Mouse (Mus musculus) stomach, embryonic 16.5 days (tissue): ENCODE measurements around the gene Acsm3. TPM values are rescaled to one million over a fixed set of nuclear protein-coding genes. Genes with fewer than 3 reads are reported as not detected.

Experiments
- ATAC-seq: fragments of 200-750 bp; cut with Nextera tagmentation; 2 replicates; pipeline ENCODE4 v1.8.0; 2017; ENCODE audit warnings: moderate number of reproducible peaks, moderate TSS enrichment; ENCODE audit not compliant: insufficient read depth, low FRiP score
- H3K27ac ChIP-seq: fragments of 300-500 bp; sonication (generic); 2 replicates; pipeline ENCODE4 v1.5.1; 2014; ENCODE audit warnings: low read length
- H3K27me3 ChIP-seq: fragments of 300-500 bp; sonication (generic); 2 replicates; pipeline ENCODE4 v1.6.1; 2014; ENCODE audit warnings: low read length, control low read depth, mixed read lengths; ENCODE audit not compliant: control insufficient read depth, insufficient read depth
- H3K36me3 ChIP-seq: fragments of 300-500 bp; sonication (generic); 2 replicates; pipeline ENCODE4 v1.6.1; 2014; ENCODE audit warnings: low read length; ENCODE audit not compliant: control insufficient read depth, insufficient read depth
- H3K4me1 ChIP-seq: fragments of 300-500 bp; sonication (generic); 2 replicates; pipeline ENCODE4 v1.6.1; 2014; ENCODE audit warnings: low read length, control low read depth, mixed read lengths; ENCODE audit not compliant: control insufficient read depth, insufficient read depth
- H3K4me2 ChIP-seq: fragments of 300-500 bp; sonication (generic); 2 replicates; pipeline ENCODE4 v1.6.1; 2014; ENCODE audit warnings: low read depth, low read length, mixed read lengths
- H3K4me3 ChIP-seq: fragments of 300-500 bp; sonication (generic); replicated peaks from 2 replicates; pipeline ENCODE4 v1.5.1; 2014; ENCODE audit warnings: mild to moderate bottlenecking, low read length
- H3K9ac ChIP-seq: fragments of 300-500 bp; sonication (generic); 2 replicates; pipeline ENCODE4 v1.6.1; 2014; ENCODE audit warnings: low read length
- H3K9me3 ChIP-seq: fragments of 300-500 bp; sonication (generic); replicated peaks from 2 replicates; pipeline ENCODE4 v1.6.1; 2016; ENCODE audit warnings: low read length, control low read depth; ENCODE audit not compliant: control insufficient read depth
- WGBS: fragments of 180-500 bp; shearing (Covaris S2); extraction: QIAGEN DNeasy Blood & Tissue Kit; methylation state at CpG from one replicate; pipeline ENCODE4 v1.1.7; 2014; 5-methylcytosine and 5-hydroxymethylcytosine counted together
- polyA plus RNA-seq: library from polyadenylated mRNA; unstranded; fragments of >200 nt; fragmentation: Nextera tagmentation; extraction: Ambion mirVana; gene quantifications from 2 replicates; pipeline ENCODE4 v1.2.1, GENCODE M21; 2015

Gene Acsm3
- polyA plus RNA-seq, 1 experiment from 2014 or later, result 13.3 TPM

DNA sequence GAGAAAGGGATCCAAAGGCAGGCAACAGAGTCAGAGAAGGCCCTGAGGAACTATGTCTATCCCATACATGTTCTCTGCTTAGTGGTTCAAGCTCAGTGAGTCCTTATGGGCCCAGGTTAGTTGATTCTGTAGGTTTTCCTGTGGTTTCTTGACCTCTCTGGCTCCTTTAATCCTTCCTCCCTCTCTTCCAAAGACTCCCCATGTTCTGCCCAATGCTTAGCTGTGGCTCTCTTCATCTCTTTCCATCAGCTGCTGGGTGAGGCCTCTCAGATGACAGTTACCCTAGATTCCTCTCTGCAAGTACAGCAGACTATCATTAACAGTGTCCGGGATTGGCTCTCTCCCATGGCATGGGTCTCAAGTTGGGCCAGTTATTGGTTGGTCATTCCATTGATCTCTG is 74.6 kb downstream of the Acsm3 start:
- Histone ChIP-seq H3K27ac (no peak overlapping the region), H3K36me3 (no peaks in the 10 kb centered on the region), H3K9ac (no peak overlapping the region), H3K4me1 (no peaks in the 10 kb centered on the region), H3K4me3 (no peak overlapping the region), H3K9me3 (no peaks in the 10 kb centered on the region), H3K4me2 (no peak overlapping the region), H3K27me3 (no peaks in the 10 kb centered on the region)
- ATAC-seq, result no peak
- 90% methylated on average over 1 of the region's 1 CpGs for WGBS

- no peak overlapping the region for H3K4me3 ChIP-seq
- no peak overlapping the region for H3K9ac ChIP-seq
- H3K36me3 ChIP-seq, result no peaks in the 10 kb centered on the region
- H3K27ac ChIP-seq, result no peak overlapping the region
- 92% methylated on average over 4 of the region's 4 CpGs for WGBS
- no peak for ATAC-seq
- no peaks in the 10 kb centered on the region for H3K9me3 ChIP-seq
- no peaks in the 10 kb centered on the region for H3K27me3 ChIP-seq
- no peak overlapping the region for H3K4me2 ChIP-seq
- H3K4me1 ChIP-seq, result no peaks in the 10 kb centered on the region
Measured at GRCm38 (mm10) chr7:119835996-119836777, 75.5 kb downstream of the Acsm3 start.

Other genes with a start within 250 kb of the Acsm3 start
- gene Acsm5, start 241.5 kb upstream of the Acsm3 start, polyA plus RNA-seq, result not detected in 2 replicates
- not detected in 2 replicates for gene Pdilt, start 237.4 kb upstream of the Acsm3 start, polyA plus RNA-seq
- not detected in 2 replicates for gene Acsm2, start 206.6 kb upstream of the Acsm3 start, polyA plus RNA-seq
- 0.25 and 0.56 TPM in 2 replicates for gene Acsm1, start 153.9 kb upstream of the Acsm3 start, polyA plus RNA-seq
- not detected in 2 replicates for gene Acsm4, start 70.9 kb upstream of the Acsm3 start, polyA plus RNA-seq
- 62.3 and 65.2 TPM in 2 replicates for gene Thumpd1, start 40.1 kb upstream of the Acsm3 start, polyA plus RNA-seq
- gene Rexo5, start 33.1 kb downstream of the Acsm3 start, polyA plus RNA-seq, result 17.8 and 25.6 TPM in 2 replicates
- gene Eri2, start 33.1 kb downstream of the Acsm3 start, polyA plus RNA-seq, result 19.5 and 20.3 TPM in 2 replicates
- 8.3 and 9.6 TPM in 2 replicates for gene Lyrm1, start 134.9 kb downstream of the Acsm3 start, polyA plus RNA-seq
- gene Dcun1d3, start 135.4 kb downstream of the Acsm3 start, polyA plus RNA-seq, result 11.1 and 11.3 TPM in 2 replicates